Mouse (Mus musculus) telencephalon, adult 2 months (tissue): ENCODE data around the gene Sox15.

Experiments
- DNase-seq: peaks from one replicate; pipeline ENCODE4 v3.0.0-alpha.2; 2011; ENCODE audit warnings: low read depth, low spot score

Gene Sox15

GRCm38 (mm10) chr11:69679144-69679543 lies 24.0 kb downstream of the Sox15 start:
- DNase-seq, result no peak

GRCm38 (mm10) chr11:69680136-69680855 lies 25.2 kb downstream of the Sox15 start:
- DNase-seq, result no peak

DNA sequence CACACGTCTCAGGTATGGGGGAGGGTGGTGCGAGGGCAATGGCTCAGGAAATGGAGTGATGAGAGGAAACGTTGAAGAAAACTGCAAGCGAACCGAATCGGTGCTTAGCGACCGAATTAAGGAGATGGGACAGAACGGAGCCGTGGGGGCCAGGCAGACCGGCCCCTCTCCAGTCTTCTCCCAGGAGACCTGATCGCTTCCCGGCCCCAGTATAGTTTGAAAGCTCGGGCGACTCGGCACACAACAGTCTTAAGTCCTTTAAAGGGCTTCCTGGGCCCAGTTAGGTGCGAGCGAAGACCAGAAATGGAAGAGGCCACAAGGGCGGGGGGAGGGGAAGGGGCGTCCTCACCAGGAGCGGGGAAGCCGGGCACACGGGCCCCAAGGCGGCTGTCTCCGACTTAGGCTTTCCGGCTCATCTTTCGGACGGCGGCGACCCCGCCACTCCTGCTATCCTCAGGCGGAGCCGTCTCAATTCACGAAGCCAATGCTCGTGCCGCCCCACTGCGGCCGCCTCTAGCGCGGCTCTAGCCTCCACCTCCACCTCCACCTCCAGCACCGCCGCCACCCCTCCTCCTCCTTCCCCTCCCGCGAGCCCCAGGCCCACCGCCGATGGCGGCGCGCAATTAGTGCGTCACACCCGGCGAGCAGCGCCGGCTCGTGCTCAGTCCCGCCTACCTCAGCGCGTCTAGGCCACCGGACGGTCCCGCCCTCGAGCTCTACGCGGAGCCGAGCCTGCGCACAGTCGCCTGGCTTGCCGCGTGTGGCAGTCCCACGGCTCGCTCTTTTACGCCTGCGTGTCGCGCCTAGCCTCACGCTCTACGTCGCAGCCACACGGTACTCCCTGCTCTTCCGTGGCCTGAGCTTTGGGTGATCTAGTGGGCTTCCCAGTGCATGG lies 26.4 kb downstream of the Sox15 start, which contains the start of gene Senp3:
Gene Senp3 (minus strand): TSS at position 771 of the 895 bp plus-strand sequence.
- peak; percentile 97 for DNase-seq

DNA sequence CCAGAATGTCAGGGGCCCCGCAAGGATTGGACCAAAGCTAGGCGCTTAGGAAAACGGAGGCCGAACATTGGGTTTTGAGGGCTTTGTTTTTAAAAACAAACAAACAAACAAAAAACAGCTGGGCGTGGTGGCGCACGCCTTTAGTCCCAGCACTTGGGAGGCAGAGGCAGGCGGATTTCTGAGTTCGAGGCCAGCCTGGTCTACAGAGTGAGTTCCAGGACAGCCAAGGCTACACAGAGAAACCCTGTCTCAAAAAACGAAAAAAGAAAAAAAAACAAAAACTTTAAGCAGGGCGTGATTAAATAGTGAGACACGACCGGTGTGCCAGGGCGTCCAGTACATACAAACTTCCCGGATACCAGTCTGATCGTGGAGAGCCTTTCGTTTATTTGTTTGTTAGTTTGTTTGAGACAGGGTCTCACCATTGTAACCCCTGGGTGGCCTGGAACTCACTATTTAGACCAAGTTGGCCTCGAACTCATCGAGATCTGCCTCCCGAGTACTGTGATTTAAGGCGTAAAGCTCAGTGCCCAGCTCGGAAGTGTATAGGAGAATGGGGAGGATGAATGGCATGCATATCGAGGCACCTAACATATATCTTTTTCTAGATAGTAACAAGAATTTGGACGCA lies 27.2 kb downstream of the Sox15 start:
- no peak for DNase-seq

DNA sequence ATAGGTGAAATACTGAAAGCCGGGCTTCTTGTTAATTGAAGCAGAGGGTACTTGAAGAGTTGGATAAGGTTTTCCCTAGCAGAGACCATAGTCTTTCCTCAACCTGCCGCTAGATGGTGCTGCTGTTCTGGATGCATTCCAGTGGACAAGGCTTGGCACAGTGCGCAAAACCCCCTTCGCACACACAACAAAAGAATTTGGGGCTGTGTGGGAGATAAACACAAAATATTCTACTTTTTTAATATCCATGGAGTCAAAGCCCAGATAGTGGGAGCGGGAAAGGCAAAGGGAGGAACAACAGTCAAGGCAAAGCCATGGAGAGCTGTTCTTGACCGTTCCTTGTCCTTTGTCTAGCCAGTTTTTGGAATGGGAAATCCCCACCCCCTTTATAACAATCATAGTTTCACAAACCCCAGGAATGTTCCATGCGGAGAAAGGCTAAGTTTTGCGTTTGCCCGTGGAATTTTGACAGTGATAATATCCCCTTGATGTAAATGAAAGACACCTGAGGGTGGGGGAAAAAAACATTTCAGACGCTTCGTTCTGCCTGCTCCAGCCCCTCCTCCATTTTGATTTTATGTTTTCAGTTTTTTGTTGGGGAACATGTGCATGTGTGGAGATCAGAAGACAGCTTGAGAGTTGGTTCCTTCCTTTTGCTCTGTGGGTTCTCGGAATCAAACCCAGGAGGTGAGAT lies 27.9 kb downstream of the Sox15 start:
- peak; percentile 64 for DNase-seq

DNA sequence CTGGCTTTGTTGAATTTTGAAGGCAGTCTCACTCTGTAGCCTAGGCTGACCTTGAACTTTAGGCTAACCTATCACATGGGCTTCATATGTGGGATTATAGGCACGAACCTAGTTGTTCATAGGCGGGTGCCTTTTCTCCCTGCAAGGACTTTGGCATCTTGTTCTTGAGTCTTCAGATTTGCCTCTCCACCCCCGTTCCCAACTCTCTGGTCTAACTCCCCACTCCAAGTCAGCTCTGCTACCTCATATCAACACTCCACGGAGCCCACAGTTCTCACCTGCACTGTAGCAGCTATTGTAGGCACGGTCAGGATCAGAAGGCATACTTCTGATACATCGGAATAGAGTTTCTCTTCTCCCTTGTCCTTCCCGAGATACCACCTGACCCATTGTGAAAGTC lies 28.5 kb downstream of the Sox15 start:
- no peak for DNase-seq

DNA sequence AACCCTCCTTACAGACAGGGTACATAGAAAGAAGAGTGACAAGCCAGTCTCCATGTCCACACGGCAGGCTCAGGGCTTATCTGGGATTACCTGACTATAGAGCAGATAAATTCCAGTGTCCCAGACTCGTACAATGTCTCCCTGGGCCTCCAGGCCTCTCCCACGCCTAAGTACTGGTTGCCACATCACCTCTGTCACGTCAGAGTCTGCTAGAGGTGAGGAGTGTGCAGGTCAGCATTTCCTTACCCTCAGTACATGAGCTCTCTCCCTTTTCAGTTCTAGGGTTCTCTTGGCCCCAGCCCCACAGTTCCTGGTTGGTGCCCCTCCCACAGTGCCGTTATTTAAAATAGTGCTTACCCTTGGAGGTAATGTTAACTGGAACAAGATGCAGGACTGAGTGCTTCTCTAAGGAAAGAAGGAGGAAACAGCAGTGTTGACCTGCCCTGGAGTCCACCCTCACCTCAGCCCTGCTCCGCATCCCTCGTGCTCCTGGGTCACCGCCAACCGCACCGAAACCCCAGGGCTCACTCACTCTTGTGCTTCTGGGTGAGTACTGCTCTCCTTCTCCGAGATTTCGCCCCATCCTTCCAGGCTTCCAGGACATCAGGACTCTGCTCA lies 29.1 kb downstream of the Sox15 start:
- DNase-seq, result no peak

DNA sequence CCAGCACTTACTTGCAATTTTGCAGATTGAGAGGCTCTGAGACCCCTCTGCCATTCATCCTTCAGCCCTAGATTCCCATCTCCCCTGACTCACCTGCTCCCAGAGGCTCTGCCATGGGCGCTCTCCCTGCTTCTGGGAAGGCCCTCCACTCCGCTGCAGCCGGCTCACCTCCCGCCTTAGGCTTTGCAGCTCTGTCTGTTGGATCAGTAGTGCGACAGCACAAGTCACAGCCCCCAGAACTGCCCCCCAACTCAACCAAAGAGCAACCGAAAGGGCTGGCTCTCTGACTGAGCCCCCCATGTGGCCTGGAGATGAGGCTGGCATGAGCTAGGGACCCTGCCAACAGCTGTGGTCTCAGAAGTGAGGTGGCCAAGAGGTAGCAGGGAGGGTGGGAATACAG lies 29.8 kb downstream of the Sox15 start:
- no peak for DNase-seq

- DNase-seq, result no peak
These were observed 30.5 kb downstream of the Sox15 start, which contains the start of gene Tnfsf13 for GRCm38 (mm10) chr11:69685526-69686148. Gene Tnfsf13 (minus strand): TSS chr11:69685784.

- DNase-seq, result no peak
These were observed 31.3 kb downstream of the Sox15 start for GRCm38 (mm10) chr11:69686377-69686776.

GRCm38 (mm10) chr11:69687061-69687460 lies 31.9 kb downstream of the Sox15 start:
- no peak for DNase-seq

DNA sequence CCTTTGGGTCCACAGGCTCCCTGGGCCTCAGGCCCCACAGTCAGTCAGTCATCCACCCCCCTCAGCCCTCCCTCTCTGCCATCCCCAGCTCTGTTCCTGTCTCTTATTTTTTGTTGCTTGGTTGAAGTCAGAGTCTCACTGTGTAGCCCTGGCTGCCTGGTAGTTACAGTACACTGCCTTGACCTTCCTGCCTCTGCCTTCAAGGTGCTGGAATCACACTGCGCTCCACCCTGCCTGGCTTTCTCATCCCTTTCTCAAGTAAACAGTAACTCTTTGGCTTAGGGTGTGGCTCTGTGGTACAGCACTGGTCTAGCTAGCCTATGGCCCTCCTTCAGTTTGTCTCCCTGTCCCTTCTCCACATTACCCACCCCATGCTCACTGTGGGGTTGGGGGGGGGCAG lies 34.8 kb downstream of the Sox15 start:
- no peak for DNase-seq

DNA sequence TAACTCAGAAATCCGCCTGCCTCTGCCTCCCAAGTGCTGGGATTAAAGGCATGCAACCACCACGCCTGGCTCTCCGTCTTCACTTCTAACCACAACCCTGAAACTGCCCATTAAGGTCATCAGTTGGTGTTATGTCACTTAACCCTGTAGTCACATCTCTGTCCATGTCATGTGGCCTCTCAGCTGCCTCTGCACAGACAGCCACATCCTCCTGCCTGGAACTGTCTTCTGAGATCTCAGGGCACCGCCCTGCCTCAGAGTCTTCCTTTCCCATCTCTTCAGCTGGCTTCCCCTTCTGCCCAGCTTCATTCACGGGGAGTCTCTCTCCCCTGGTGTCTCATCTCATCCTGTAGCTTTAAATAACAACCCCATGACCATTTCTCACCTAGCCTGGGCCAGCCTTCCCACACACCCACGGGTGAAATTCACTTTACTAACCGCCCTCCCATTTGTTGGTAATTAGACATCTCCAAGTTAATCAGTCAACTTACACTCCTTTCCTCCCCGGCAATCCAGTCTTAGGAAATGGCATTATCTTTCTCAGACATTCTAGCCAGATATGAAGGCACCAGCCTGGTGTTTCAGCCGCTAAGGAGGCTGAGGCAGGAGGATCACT lies 37.2 kb downstream of the Sox15 start:
- no peak for DNase-seq

- no peak for DNase-seq
These were observed 37.7 kb downstream of the Sox15 start for GRCm38 (mm10) chr11:69692863-69693262.

- no peak for DNase-seq
These were observed 38.4 kb downstream of the Sox15 start for GRCm38 (mm10) chr11:69693421-69693965.

GRCm38 (mm10) chr11:69695046-69695360 lies 39.9 kb downstream of the Sox15 start:
- DNase-seq, result no peak

GRCm38 (mm10) chr11:69695361-69696181 lies 40.5 kb downstream of the Sox15 start, which contains the start of the genes Tnfsf12 and Tnfsfm13:
Gene Tnfsf12 (minus strand): TSS chr11:69695849.
Gene Tnfsfm13 (minus strand): TSS chr11:69696098.
- no peak for DNase-seq

- DNase-seq, result no peak
These were observed 42.3 kb downstream of the Sox15 start for GRCm38 (mm10) chr11:69697396-69697795.

DNA sequence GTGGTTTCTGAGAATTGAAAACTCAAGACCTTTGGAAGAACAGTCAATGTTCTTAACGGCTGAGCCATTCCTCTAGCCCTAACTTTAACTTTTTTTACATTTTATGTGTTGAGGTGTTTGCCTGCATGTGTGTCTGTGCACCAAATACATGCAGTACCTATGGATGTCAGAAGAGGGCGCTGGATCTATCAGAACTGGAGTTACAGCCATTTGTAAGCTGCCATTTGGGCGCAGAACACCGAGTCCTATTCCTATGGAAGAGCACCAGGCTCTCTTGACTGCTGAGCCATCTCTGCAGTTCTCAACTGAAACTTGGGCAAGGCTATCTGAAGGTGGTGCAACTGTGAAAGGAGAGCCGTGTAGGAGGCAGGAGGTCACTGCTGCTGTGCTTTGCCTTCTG lies 43.5 kb downstream of the Sox15 start:
- no peak for DNase-seq
